ENCODE assay signal across 25 mouse cellular contexts in the genomic region with DNA sequence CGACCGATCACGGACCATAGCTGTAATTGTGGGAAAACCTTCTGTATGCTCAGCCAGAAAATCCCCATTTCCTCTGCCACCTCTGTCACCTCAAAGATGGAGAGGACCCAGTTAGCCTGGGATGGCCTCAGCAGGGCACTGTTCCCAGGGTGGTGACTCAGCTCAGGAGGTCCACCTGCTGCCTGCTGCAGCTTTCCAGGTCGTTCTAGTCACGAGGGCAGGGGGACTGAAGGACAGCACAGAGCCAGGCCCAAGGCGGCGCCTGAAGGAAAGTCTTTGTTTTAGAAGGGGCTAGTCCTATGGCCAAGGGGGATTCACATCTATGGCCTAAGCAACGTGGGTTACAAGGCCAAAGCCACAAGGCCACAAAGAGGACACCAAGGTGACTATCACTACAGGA.
DNase-seq lines count a peak whose midpoint lies in the region; ATAC-seq and TF ChIP-seq lines count a peak whose summit lies in the region.
"Had no signal": no experiment of that assay in that cellular context is flagged by ENCODE, and none has a peak within 500 bp of the region (broad histone marks: within the 10 kb centered on the region; RNA-seq: fewer than 3 reads in every experiment).

No protein-coding gene starts in this region.

- no peak overlapping the region for H3K4me3 ChIP-seq in heart, embryonic 12.5 days
- H3K4me3 ChIP-seq in lung, postnatal 0 days (ENCODE audit: low read depth, low read length), result no peak overlapping the region
- H3K4me3 ChIP-seq in CH12.LX (replicated peaks in 1 of 3; ENCODE audit: low read depth in 2 of 3, low read length in 2 of 3, poor library complexity in 1 of 3), result no peak overlapping the region
- no peak overlapping the region for H3K4me3 ChIP-seq in midbrain, embryonic 14.5 days (replicated peaks; ENCODE audit: low read depth, low read length)
- H3K4me3 ChIP-seq: erythroblast, embryonic 14.5 days; forebrain, embryonic 13.5 days; hindbrain, embryonic 13.5 days; left cerebral cortex, adult 2 months; limb, embryonic 10.5 days had no signal

- in situ Hi-C loops in CH12.LX (cut with MboI; ENCODE audit: low pct_ligation_motif_present, low pct_unique_long_range_greater_than_20kb, low sequenced_read_pairs), result no loop called here

- no peaks in the 10 kb centered on the region for H3K27me3 ChIP-seq in heart, embryonic 12.5 days (replicated peaks)
- no peaks in the 10 kb centered on the region for H3K27me3 ChIP-seq in lung, postnatal 0 days (replicated peaks; ENCODE audit: insufficient read depth, low read length)
- no peaks in the 10 kb centered on the region for H3K27me3 ChIP-seq in CH12.LX (replicated peaks)
- H3K27me3 ChIP-seq in midbrain, embryonic 14.5 days (ENCODE audit: control insufficient read depth, insufficient read depth, low read length), result no peaks in the 10 kb centered on the region
- H3K27me3 ChIP-seq: forebrain, embryonic 13.5 days; hindbrain, embryonic 13.5 days had no signal

- no peak overlapping the region for H3K4me2 ChIP-seq in heart, embryonic 12.5 days
- no peak overlapping the region for H3K4me2 ChIP-seq in lung, postnatal 0 days (replicated peaks; ENCODE audit: low read depth, low read length)
- H3K4me2 ChIP-seq in CH12.LX (ENCODE audit: insufficient read depth, low read depth, poor library complexity, severe bottlenecking), result no peak overlapping the region
- H3K4me2 ChIP-seq in midbrain, embryonic 14.5 days (ENCODE audit: low read length), result no peak overlapping the region
- H3K4me2 ChIP-seq: forebrain, embryonic 13.5 days; hindbrain, embryonic 13.5 days; midbrain, embryonic 11.5 days had no signal

- ATAC-seq in heart, embryonic 12.5 days (ENCODE audit: insufficient number of reproducible peaks, low FRiP score), result no peak
- ATAC-seq in lung, postnatal 0 days, result no peak
- no peak for ATAC-seq in midbrain, embryonic 14.5 days (ENCODE audit: low FRiP score, low TSS enrichment)
- ATAC-seq: activated CD4-positive, CD25-positive, alpha-beta regulatory T cell, adult 4 months; CD4-positive, CD25-positive, alpha-beta regulatory T cell, adult 4 months; forebrain, embryonic 13.5 days; inflammation-experienced regulatory T-cells, adult 6 months; liver, postnatal 0 days had no signal

- TF ChIP-seq EP300 in lung, postnatal 0 days (IDR thresholded peaks at IDR 0.05), result no peak
- TF ChIP-seq EP300 in CH12.LX (IDR thresholded peaks at IDR 0.05; ENCODE audit: low read length), result no peak

- WGBS in heart, embryonic 12.5 days, result 84% methylated on average over 8 of the region's 8 CpGs
- 73% methylated on average over 8 of the region's 8 CpGs for WGBS in lung, postnatal 0 days
- 88% methylated on average over 8 of the region's 8 CpGs for WGBS in midbrain, embryonic 14.5 days

- peak; percentile 96 for DNase-seq in heart, adult 11 months
- no peak for DNase-seq in lung, postnatal 0 days (ENCODE audit: low spot score)
- DNase-seq in lung, postnatal 10 days, result no peak
- DNase-seq in CH12.LX (ENCODE audit: extremely low read depth), result no peak
- peak; percentile 83 for DNase-seq in skeletal muscle tissue, adult 2 months (ENCODE audit: low read depth, low spot score)
- no peak for DNase-seq in midbrain, embryonic 14.5 days
- DNase-seq: adrenal gland, postnatal 25 days; cerebellum, adult 11-12 months; cerebellum, postnatal 36 days; heart, postnatal 14 days; kidney, adult 8-10 months; kidney, postnatal 14 days; liver, postnatal 0 days; thymus, adult 2 months had no signal

- dilution Hi-C loops in CH12.LX (cut with MboI; ENCODE audit: extremely low pct_ligation_motif_present, extremely low pct_unique_long_range_greater_than_20kb, low sequenced_read_pairs), result no loop called here

- no peak overlapping the region for H3K27ac ChIP-seq in heart, embryonic 12.5 days (ENCODE audit: poor library complexity, severe bottlenecking)
- H3K27ac ChIP-seq in lung, postnatal 0 days (ENCODE audit: low read length), result peak overlapping the region; percentile 65; the same call in 1 of the 2 replicates
- no peak overlapping the region for H3K27ac ChIP-seq in CH12.LX (ENCODE audit: insufficient read depth, low read depth)
- no peak overlapping the region for H3K27ac ChIP-seq in midbrain, embryonic 14.5 days (replicated peaks; ENCODE audit: low read depth, low read length)
- H3K27ac ChIP-seq: forebrain, embryonic 13.5 days; hindbrain, embryonic 13.5 days; left cerebral cortex, adult 2 months; limb, embryonic 10.5 days had no signal

- no peak overlapping the region for H3K9ac ChIP-seq in heart, embryonic 12.5 days
- no peak overlapping the region for H3K9ac ChIP-seq in lung, postnatal 0 days (replicated peaks; ENCODE audit: low read depth)
- H3K9ac ChIP-seq in CH12.LX (ENCODE audit: insufficient read depth, low read depth), result no peak overlapping the region
- H3K9ac ChIP-seq in midbrain, embryonic 14.5 days (replicated peaks; ENCODE audit: low read length), result no peak overlapping the region
- H3K9ac ChIP-seq: forebrain, embryonic 13.5 days; hindbrain, embryonic 13.5 days; liver, postnatal 0 days had no signal

- no peak for TF ChIP-seq POLR2A in CH12.LX (IDR thresholded peaks at IDR 0.05; ENCODE audit: low read depth, low read length)

- peaks cover 10% of the 10 kb centered on the region for H3K79me2 ChIP-seq in CH12.LX (replicated peaks; ENCODE audit: control insufficient read depth, extremely low read depth, insufficient read depth, poor library complexity, severe bottlenecking)

- no peaks in the 10 kb centered on the region for H3K9me3 ChIP-seq in heart, embryonic 12.5 days (replicated peaks)
- no peaks in the 10 kb centered on the region for H3K9me3 ChIP-seq in lung, postnatal 0 days (ENCODE audit: low read length)
- no peaks in the 10 kb centered on the region for H3K9me3 ChIP-seq in CH12.LX (replicated peaks; ENCODE audit: low read length)
- H3K9me3 ChIP-seq in midbrain, embryonic 14.5 days (ENCODE audit: control insufficient read depth, low read length), result no peaks in the 10 kb centered on the region
- H3K9me3 ChIP-seq: forebrain, embryonic 13.5 days; G1E; hindbrain, embryonic 13.5 days; limb, embryonic 10.5 days had no signal

- peaks cover 36% of the 10 kb centered on the region for H3K4me1 ChIP-seq in heart, embryonic 12.5 days (replicated peaks)
- H3K4me1 ChIP-seq in lung, postnatal 0 days (ENCODE audit: insufficient read depth, low read depth, low read length), result peaks cover 21% of the 10 kb centered on the region
- H3K4me1 ChIP-seq in CH12.LX (ENCODE audit: control insufficient read depth in 1 of 2, insufficient read depth in 2 of 2), result peaks cover 30 to 68% of the 10 kb centered on the region in 2 experiments
- no peaks in the 10 kb centered on the region for H3K4me1 ChIP-seq in midbrain, embryonic 14.5 days (ENCODE audit: control insufficient read depth, insufficient read depth, low read length)

- TF ChIP-seq RAD21 in CH12.LX (IDR thresholded peaks at IDR 0.05; ENCODE audit: low read depth, low read length), result no peak

- H3K36me3 ChIP-seq in heart, embryonic 12.5 days, result no peaks in the 10 kb centered on the region
- no peaks in the 10 kb centered on the region for H3K36me3 ChIP-seq in lung, postnatal 0 days (ENCODE audit: insufficient read depth, low read length)
- H3K36me3 ChIP-seq in CH12.LX (replicated peaks in 1 of 2; ENCODE audit: control insufficient read depth in 1 of 2, insufficient read depth in 1 of 2, low read length in 1 of 2), result peaks cover 66 to 96% of the 10 kb centered on the region in 2 experiments
- no peaks in the 10 kb centered on the region for H3K36me3 ChIP-seq in midbrain, embryonic 14.5 days (ENCODE audit: control insufficient read depth, insufficient read depth, low read length)
- H3K36me3 ChIP-seq: hindbrain, embryonic 13.5 days; limb, embryonic 10.5 days had no signal

- no peak for TF ChIP-seq CTCF in lung, postnatal 0 days (IDR thresholded peaks at IDR 0.05)
- TF ChIP-seq CTCF in CH12.LX (conservative IDR thresholded peaks at IDR 0.05 in 1 of 2, IDR thresholded peaks at IDR 0.05 in 1 of 2; ENCODE audit: low read depth in 2 of 2, low read length in 2 of 2), result no peak

TF ChIP-seq in CH12.LX, 34 proteins besides CTCF, POLR2A, EP300 and RAD21:
- TF ChIP-seq TCF12 (IDR thresholded peaks at IDR 0.05; ENCODE audit: low read depth, low read length) (peak; percentile 14; the same call in 1 of the 2 replicates), SIN3A (IDR thresholded peaks at IDR 0.05; ENCODE audit: low read length) (no peak), CHD2 (IDR thresholded peaks at IDR 0.05; ENCODE audit: low read length) (no peak)

Comparison
In these comparisons a context has a peak if more than half of its experiments do, and no peak if none do; other contexts are left out.
1. DNase-seq: peak in heart, adult 11 months (single experiment) and skeletal muscle tissue, adult 2 months (single experiment); none in lung, postnatal 0 days (single experiment), lung, postnatal 10 days (single experiment), CH12.LX (single experiment) and midbrain, embryonic 14.5 days (single experiment).